Mouse (Mus musculus) E14TG2a.4 (cell line): ENCODE measurements at regions not wholly inside any gene's neighbourhood (a gene's known extent, or its start where the extent isn't known, plus 50 kb on each side); places are given as distances from the start of the nearest gene placed in this dataset.

Experiments used
- CTCF ChIP-seq: conservative IDR thresholded peaks from 2 replicates; pipeline ENCODE4 v1.5.1; 2014; ENCODE audit warnings: low read length
- NANOG ChIP-seq: IDR thresholded peaks from 2 replicates; pipeline ENCODE4 v1.6.1; 2014; ENCODE audit warnings: borderline replicate concordance, low read length, mixed read lengths

GRCm38 (mm10) chr14:64573773-64574172 lies 469.7 kb downstream of the Prss52 start:
- no peak for TF ChIP-seq CTCF
- no peak for TF ChIP-seq NANOG
